Mouse (Mus musculus): ENCODE data around the gene Ccdc171. TPM values are rescaled to one million over a fixed set of nuclear protein-coding genes. Genes with fewer than 3 reads are reported as not detected.
"Not testable (repeated sequence)": the region's sequence is repeated elsewhere in the genome, so short reads cannot be mapped to it uniquely, and the experiment has no call there.

Ccdc171 gene
- polyA plus RNA-seq, 1 experiment, result 2.1 TPM

DNA sequence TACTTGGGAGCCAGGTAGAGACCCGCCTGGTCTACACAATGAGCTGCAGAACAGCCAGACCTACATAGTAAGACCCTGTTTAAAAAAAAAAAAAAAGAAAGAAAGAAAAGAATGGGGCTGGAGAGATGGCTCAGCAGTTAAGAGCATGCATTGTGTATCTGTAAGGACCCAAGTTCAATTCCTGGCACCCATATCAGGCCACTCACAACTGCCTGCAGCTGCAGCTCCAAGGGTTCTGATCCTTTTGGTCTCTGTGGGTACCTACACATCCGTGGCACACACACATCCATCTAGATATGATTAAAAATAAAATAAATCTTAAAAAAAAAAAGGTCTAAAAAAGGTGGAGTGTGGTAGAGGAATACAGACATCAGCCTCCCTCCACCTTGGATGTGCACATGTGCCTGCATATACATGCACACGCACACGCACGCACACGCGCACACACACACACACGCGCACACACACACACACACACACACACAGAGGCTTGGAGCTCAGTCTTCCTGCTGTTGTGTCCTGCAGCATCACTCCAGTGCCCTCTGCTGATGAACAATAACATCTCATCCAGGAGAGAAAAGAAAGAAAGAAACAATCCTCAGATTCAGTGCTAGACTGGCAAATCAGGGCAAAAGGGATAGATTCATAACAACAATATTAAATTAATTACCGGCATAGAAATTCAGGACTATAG, 10.2 kb upstream of the Ccdc171 start:
- TF ChIP-seq CTCF (IDR thresholded peaks at IDR 0.05; ENCODE audit: borderline replicate concordance, insufficient read depth, low read depth, low read length) (peak; percentile 57; the same call in 1 of the 2 replicates), POLR2A (IDR thresholded peaks at IDR 0.05; ENCODE audit: borderline replicate concordance, insufficient read depth, low read length) (no peak)
- Histone ChIP-seq H3K27ac (ENCODE audit: insufficient read depth, low read length) (no peak overlapping the region), H3K27me3 (ENCODE audit: control insufficient read depth, insufficient read depth, low read length) (no peaks in the 10 kb centered on the region), H3K4me1 (ENCODE audit: control insufficient read depth, insufficient read depth, low read length) (0 out of 2 replicates have a peak, but pooled peaks cover 2% of the 10 kb centered on the region), H3K4me3 (replicated peaks; ENCODE audit: insufficient read depth, low read depth, low read length) (no peak overlapping the region)
- no peak for DNase-seq
- 78% methylated on average over 10 of the region's 10 CpGs for WGBS

DNA sequence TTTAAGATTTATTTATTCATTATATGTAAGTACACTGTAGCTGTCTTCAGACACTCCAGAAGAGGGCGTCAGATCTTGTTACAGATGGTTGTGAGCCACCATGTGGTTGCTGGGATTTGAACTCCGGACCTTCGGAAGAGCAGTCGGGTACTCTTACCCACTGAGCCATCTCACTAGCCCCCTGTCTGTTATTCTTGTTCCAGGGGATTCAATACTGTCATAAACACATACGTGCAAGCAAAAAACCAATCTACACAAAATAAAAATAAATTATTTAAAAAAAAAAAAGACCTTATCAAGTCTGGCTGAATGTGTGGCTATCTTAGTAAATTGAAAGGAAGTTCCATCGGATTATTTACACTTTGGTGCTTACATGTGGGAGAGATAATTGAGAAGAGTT, 9.2 kb upstream of the Ccdc171 start:
- not testable (repeated sequence) for H3K4me3 ChIP-seq (replicated peaks; ENCODE audit: insufficient read depth, low read depth, low read length); H3K4me1 ChIP-seq (ENCODE audit: control insufficient read depth, insufficient read depth, low read length); H3K27ac ChIP-seq (ENCODE audit: insufficient read depth, low read length); H3K27me3 ChIP-seq (ENCODE audit: control insufficient read depth, insufficient read depth, low read length); DNase-seq
- 91% methylated on average over 6 of the region's 6 CpGs for WGBS

DNA sequence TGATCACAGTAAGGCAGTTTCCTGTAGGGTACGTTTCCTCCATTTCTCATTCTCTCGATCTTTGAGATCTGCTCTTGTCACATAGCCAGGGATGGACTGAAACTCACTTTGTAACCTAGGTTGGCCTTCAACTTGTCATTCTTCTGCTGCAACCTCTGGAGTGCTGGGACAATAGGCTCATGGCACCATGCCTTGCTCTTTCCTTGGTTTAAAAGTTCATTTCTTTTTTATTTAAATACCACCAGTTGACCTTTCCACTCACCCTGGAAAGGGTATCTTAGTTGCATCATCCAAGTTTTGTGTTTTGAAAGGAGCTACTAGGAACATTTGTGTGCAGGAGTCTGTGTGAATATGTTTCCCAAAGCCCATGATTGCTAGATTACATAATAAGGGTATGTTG, 6.2 kb upstream of the Ccdc171 start:
- H3K27ac ChIP-seq (ENCODE audit: insufficient read depth, low read length), result no peak overlapping the region
- 53% methylated on average over 2 of the region's 2 CpGs for WGBS
- 0 out of 2 replicates have a peak, but pooled peaks cover 2% of the 10 kb centered on the region for H3K4me1 ChIP-seq (ENCODE audit: control insufficient read depth, insufficient read depth, low read length)
- no peaks in the 10 kb centered on the region for H3K27me3 ChIP-seq (ENCODE audit: control insufficient read depth, insufficient read depth, low read length)
- TF ChIP-seq POLR2A (IDR thresholded peaks at IDR 0.05; ENCODE audit: borderline replicate concordance, insufficient read depth, low read length) (no peak), CTCF (IDR thresholded peaks at IDR 0.05; ENCODE audit: borderline replicate concordance, insufficient read depth, low read depth, low read length) (no peak)
- DNase-seq, result no peak
- H3K4me3 ChIP-seq (replicated peaks; ENCODE audit: insufficient read depth, low read depth, low read length), result no peak overlapping the region

DNA sequence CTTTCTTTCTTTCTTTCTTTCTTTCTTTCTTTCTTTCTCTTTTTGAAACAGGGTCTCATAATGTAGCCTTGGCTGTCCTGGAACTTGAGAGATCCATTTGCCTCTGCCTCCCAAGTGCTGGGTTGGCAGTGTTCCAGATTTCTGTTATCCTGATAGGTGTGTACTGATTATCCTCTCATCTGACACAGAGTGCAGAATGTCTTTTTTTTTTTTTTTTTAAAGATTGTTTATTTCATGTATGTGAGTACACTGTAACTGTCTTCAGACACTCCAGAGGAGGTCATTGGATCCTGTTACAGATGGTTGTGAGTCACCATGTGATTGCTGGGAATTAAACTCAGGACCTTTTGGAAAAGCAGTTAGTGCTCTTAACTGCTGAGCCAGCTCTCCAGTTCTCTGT, 5.5 kb upstream of the Ccdc171 start:
- no peak for TF ChIP-seq CTCF (IDR thresholded peaks at IDR 0.05; ENCODE audit: borderline replicate concordance, insufficient read depth, low read depth, low read length)
- no peak for TF ChIP-seq POLR2A (IDR thresholded peaks at IDR 0.05; ENCODE audit: borderline replicate concordance, insufficient read depth, low read length)
- Histone ChIP-seq H3K27me3 (ENCODE audit: control insufficient read depth, insufficient read depth, low read length) (no peaks in the 10 kb centered on the region), H3K4me3 (replicated peaks; ENCODE audit: insufficient read depth, low read depth, low read length) (no peak overlapping the region), H3K4me1 (ENCODE audit: control insufficient read depth, insufficient read depth, low read length) (0 out of 2 replicates have a peak, but pooled peaks cover 2% of the 10 kb centered on the region), H3K27ac (ENCODE audit: insufficient read depth, low read length) (no peak overlapping the region)
- no peak for DNase-seq

DNA sequence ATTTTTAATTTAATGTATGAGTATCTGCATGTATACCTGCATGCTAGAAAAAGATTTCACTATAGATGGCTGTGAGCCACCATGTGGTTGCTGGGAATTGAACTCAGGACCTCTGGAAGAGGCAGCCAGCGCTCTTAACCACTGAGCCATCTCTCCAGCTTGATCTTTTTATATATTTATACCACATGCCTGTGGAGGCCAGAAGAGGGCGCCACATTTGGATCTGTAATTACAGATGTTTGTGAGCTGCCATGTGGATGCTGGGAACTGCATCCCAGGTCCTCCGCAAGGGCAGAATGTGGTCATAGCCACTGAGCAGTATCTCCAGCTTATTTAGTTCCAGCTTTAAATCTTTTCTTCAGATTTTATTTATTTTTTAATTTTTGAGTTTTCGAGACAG, 5.0 kb upstream of the Ccdc171 start:
- Histone ChIP-seq H3K4me1 (ENCODE audit: control insufficient read depth, insufficient read depth, low read length) (0 out of 2 replicates have a peak, but pooled peaks cover under 1% of the 10 kb centered on the region), H3K27me3 (ENCODE audit: control insufficient read depth, insufficient read depth, low read length) (no peaks in the 10 kb centered on the region), H3K4me3 (replicated peaks; ENCODE audit: insufficient read depth, low read depth, low read length) (no peak overlapping the region), H3K27ac (ENCODE audit: insufficient read depth, low read length) (no peak overlapping the region)
- 82% methylated on average over 4 of the region's 4 CpGs for WGBS
- DNase-seq, result no peak
- no peak for TF ChIP-seq CTCF (IDR thresholded peaks at IDR 0.05; ENCODE audit: borderline replicate concordance, insufficient read depth, low read depth, low read length)
- TF ChIP-seq POLR2A (IDR thresholded peaks at IDR 0.05; ENCODE audit: borderline replicate concordance, insufficient read depth, low read length), result no peak

DNA sequence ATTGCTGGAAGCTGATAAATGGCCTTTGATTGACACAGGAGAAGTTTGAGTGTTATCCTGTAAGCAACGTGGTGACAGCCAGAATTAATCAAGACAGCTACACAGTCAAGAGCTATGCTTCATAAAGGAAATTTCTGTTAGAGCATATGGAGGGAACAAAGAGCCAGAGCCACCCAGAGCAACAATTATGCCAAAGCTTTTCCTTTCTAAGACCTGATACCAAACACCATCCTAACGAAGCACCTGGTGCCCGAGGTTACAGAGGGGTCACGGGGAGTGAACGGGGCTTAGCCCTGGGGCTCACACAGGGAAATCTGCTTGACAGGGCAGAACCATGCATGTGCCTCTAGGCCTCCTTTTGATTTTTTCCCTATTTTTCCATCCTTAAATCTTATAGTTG, 3.3 kb upstream of the Ccdc171 start:
- no peak for DNase-seq
- WGBS, result 79% methylated on average over 5 of the region's 5 CpGs

DNA sequence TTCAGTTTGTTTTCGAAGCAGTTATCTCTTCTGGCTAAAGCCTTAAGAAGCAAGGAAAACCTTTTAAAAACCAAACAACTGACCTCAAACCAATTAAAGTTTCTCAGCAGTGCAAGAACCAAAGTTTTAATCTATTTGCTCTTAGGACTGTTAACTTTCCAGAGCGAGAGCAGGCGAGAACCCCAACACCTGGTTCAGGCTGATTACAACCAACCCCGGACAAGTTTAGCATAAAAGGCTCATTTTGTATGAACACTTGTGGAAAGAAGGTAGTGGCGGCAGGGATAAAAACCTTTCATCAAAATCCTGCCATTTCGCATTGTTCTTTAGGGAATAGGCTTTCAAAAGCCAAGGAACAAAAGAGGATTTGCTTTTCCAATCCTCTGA, 896 bp upstream of the Ccdc171 start:
- H3K27ac ChIP-seq (ENCODE audit: insufficient read depth, low read length), result peak overlapping the region; percentile 80; the same call in 1 of the 2 replicates
- peak overlapping the region; percentile 75 for H3K4me3 ChIP-seq (replicated peaks; ENCODE audit: insufficient read depth, low read depth, low read length)
- TF ChIP-seq POLR2A (IDR thresholded peaks at IDR 0.05; ENCODE audit: borderline replicate concordance, insufficient read depth, low read length), result no peak
- no peak for TF ChIP-seq CTCF (IDR thresholded peaks at IDR 0.05; ENCODE audit: borderline replicate concordance, insufficient read depth, low read depth, low read length)
- no peaks in the 10 kb centered on the region for H3K4me1 ChIP-seq (ENCODE audit: control insufficient read depth, insufficient read depth, low read length)
- no peaks in the 10 kb centered on the region for H3K27me3 ChIP-seq (ENCODE audit: control insufficient read depth, insufficient read depth, low read length)
- WGBS, result 9% methylated on average over 6 of the region's 6 CpGs
- DNase-seq, result no peak

More for the DNA sequence above, 3.3 kb upstream of the Ccdc171 start:
- no peak overlapping the region for H3K27ac ChIP-seq (ENCODE audit: insufficient read depth, low read length)
- H3K4me3 ChIP-seq (replicated peaks; ENCODE audit: insufficient read depth, low read depth, low read length), result no peak overlapping the region
- TF ChIP-seq POLR2A (IDR thresholded peaks at IDR 0.05; ENCODE audit: borderline replicate concordance, insufficient read depth, low read length), result no peak
- TF ChIP-seq CTCF (IDR thresholded peaks at IDR 0.05; ENCODE audit: borderline replicate concordance, insufficient read depth, low read depth, low read length), result no peak
- no peaks in the 10 kb centered on the region for H3K4me1 ChIP-seq (ENCODE audit: control insufficient read depth, insufficient read depth, low read length)
- H3K27me3 ChIP-seq (ENCODE audit: control insufficient read depth, insufficient read depth, low read length), result no peaks in the 10 kb centered on the region

DNA sequence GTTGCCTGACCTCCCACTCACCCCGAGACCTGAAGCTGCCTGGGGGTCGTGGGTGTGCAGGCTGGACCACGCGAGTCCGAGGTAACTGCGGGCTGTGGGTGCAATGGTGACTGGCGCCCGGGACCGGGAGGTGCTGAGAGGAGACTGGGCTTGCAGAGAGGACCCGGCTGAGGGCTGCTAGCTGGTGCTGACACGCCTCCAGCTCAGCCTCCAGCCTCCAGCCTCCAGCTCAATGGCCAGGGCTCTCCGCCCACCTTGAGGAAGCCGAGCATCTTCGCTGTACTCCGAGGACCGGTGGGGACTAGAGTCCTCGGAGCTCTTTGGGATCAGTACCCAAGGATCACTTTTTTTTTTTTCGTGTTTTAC, 328 bp downstream of the Ccdc171 start:
- Histone ChIP-seq H3K4me3 (replicated peaks; ENCODE audit: insufficient read depth, low read depth, low read length) (peak overlapping the region; percentile 89), H3K4me1 (ENCODE audit: control insufficient read depth, insufficient read depth, low read length) (no peaks in the 10 kb centered on the region), H3K27ac (ENCODE audit: insufficient read depth, low read length) (no peak overlapping the region), H3K27me3 (ENCODE audit: control insufficient read depth, insufficient read depth, low read length) (no peaks in the 10 kb centered on the region)
- TF ChIP-seq CTCF (IDR thresholded peaks at IDR 0.05; ENCODE audit: borderline replicate concordance, insufficient read depth, low read depth, low read length), result no peak
- DNase-seq, result no peak
- WGBS, result 0% methylated on average over 18 of the region's 18 CpGs
